In the genomic region with DNA sequence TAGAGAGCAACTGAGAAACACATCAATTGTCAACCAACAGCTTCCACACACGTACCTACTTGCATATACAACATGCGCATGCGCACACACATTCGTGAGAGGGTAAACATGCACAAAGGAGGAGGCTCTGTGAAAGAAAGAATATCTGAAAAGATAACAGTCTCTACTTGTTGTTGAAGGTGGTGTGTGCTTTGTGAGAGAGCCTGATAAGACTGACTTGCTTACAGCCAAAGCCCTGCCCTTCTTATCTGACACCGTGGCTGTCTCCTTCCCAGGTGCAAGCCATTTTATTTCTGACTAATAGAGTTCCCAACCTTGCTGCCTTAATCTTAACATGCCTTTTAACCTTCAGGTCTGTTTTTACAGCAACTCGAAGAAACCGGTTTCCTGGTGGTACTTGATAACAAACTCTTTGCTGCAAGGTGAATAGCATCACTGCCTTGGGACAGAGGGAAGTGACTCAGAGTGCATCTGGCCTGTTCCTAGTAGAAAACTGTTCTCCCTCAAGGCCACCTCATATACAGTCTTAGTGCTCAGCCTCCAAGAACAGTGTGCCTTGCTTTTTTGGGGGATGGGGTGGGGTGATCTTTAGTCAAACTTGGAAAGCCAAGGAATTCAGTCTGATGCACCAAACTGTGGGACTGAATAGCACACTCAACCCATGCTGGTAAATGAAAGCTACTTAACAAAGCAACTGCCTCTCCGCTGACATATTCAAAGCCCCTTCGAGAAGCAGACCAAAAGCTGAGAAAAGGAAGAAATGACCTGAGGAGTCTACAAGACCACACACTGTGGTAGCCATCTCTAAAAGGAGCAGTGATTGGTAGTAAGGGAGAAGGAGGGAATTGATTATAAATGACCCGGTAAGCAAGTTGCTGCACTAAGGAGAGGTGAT, we compare ENCODE assay signal across 11 mouse cellular contexts. TPM values are rescaled to one million over a fixed set of nuclear protein-coding genes. Genes with fewer than 3 reads are reported as not detected.
DNase-seq lines count a peak whose midpoint lies in the region; ATAC-seq lines count a peak whose summit lies in the region.
"Had no signal": no experiment of that assay in that cellular context is flagged by ENCODE, and none has a peak within 500 bp of the region (broad histone marks: within the 10 kb centered on the region; RNA-seq: fewer than 3 reads in every experiment).

No protein-coding gene starts in this region.

- H3K9ac ChIP-seq in neural tube, embryonic 11.5 days (ENCODE audit: low read length) = no peak overlapping the region
- no peak overlapping the region for H3K9ac ChIP-seq in neural tube, embryonic 15.5 days (replicated peaks)
- 0 out of 2 replicates have a peak overlapping the region, but pooled peaks have one; percentile 7 for H3K9ac ChIP-seq in liver, embryonic 11.5 days (ENCODE audit: low read depth, low read length)

- H3K4me1 ChIP-seq in neural tube, embryonic 11.5 days (ENCODE audit: control insufficient read depth, insufficient read depth, low read length) = peaks cover 3% of the 10 kb centered on the region; the same call in 1 of the 2 replicates
- no peaks in the 10 kb centered on the region for H3K4me1 ChIP-seq in neural tube, embryonic 15.5 days
- H3K4me1 ChIP-seq in liver, embryonic 11.5 days (replicated peaks; ENCODE audit: control insufficient read depth, insufficient read depth, low read length) = peaks cover 35% of the 10 kb centered on the region

- no peak for ATAC-seq in neural tube, embryonic 11.5 days (ENCODE audit: insufficient read depth, low FRiP score, low TSS enrichment)
- no peak for ATAC-seq in neural tube, embryonic 15.5 days (ENCODE audit: low FRiP score)
- ATAC-seq in erythroblast, adult 5-6 weeks (replicated peaks; ENCODE audit: low FRiP score, poor library complexity, severe bottlenecking) = 0 out of 2 replicates have a peak, but pooled peaks have one; percentile 31
- peak; percentile 94 for ATAC-seq in liver, embryonic 11.5 days (replicated peaks; ENCODE audit: low FRiP score)

- H3K36me3 ChIP-seq in neural tube, embryonic 11.5 days (ENCODE audit: control insufficient read depth, insufficient read depth, low read length) = no peaks in the 10 kb centered on the region
- no peaks in the 10 kb centered on the region for H3K36me3 ChIP-seq in neural tube, embryonic 15.5 days
- H3K36me3 ChIP-seq in liver, embryonic 11.5 days (ENCODE audit: control insufficient read depth, insufficient read depth, low read length) = no peaks in the 10 kb centered on the region

- no peak overlapping the region for H3K4me3 ChIP-seq in neural tube, embryonic 11.5 days (ENCODE audit: low read depth, low read length)
- no peak overlapping the region for H3K4me3 ChIP-seq in neural tube, embryonic 15.5 days (replicated peaks)
- H3K4me3 ChIP-seq in liver, embryonic 11.5 days (ENCODE audit: low read depth, low read length) = no peak overlapping the region

- H3K27me3 ChIP-seq in neural tube, embryonic 11.5 days (ENCODE audit: control insufficient read depth, insufficient read depth, low read length) = no peaks in the 10 kb centered on the region
- no peaks in the 10 kb centered on the region for H3K27me3 ChIP-seq in neural tube, embryonic 15.5 days (replicated peaks)
- no peaks in the 10 kb centered on the region for H3K27me3 ChIP-seq in liver, embryonic 11.5 days (replicated peaks; ENCODE audit: control insufficient read depth, insufficient read depth, low read length)

- no peaks in the 10 kb centered on the region for H3K9me3 ChIP-seq in neural tube, embryonic 11.5 days (ENCODE audit: control insufficient read depth, low read length)
- H3K9me3 ChIP-seq in neural tube, embryonic 15.5 days (replicated peaks) = no peaks in the 10 kb centered on the region
- no peaks in the 10 kb centered on the region for H3K9me3 ChIP-seq in liver, embryonic 11.5 days (ENCODE audit: control insufficient read depth, low read length)

- DNase-seq in neural tube, embryonic 11.5 days (ENCODE audit: low spot score) = no peak
- DNase-seq in liver, embryonic 11.5 days (ENCODE audit: low spot score) = peak; percentile 50
- no peak for DNase-seq in thymus, postnatal 0 days (ENCODE audit: low spot score)
- DNase-seq in kidney, adult 9 months = no peak
- DNase-seq in adrenal gland, postnatal 36 days = no peak
- no peak for DNase-seq in retina, embryonic 14.5 days (ENCODE audit: low spot score)
- DNase-seq: cerebellum, postnatal 36 days; heart, postnatal 14 days; lung, postnatal 4 days had no signal

- no peak overlapping the region for H3K4me2 ChIP-seq in neural tube, embryonic 11.5 days (ENCODE audit: low read depth)
- H3K4me2 ChIP-seq in neural tube, embryonic 15.5 days = no peak overlapping the region
- H3K4me2 ChIP-seq in liver, embryonic 11.5 days = peak overlapping the region; percentile 37

- peak overlapping the region; percentile 53; the same call in 1 of the 2 replicates for H3K27ac ChIP-seq in neural tube, embryonic 11.5 days (ENCODE audit: low read depth, low read length)
- H3K27ac ChIP-seq in neural tube, embryonic 15.5 days (replicated peaks) = no peak overlapping the region
- H3K27ac ChIP-seq in liver, embryonic 11.5 days (ENCODE audit: low read depth, low read length) = peak overlapping the region; percentile 97

- WGBS in neural tube, embryonic 11.5 days = 79% methylated on average over 10 of the region's 10 CpGs
- 78% methylated on average over 10 of the region's 10 CpGs for WGBS in neural tube, embryonic 15.5 days
- WGBS in liver, embryonic 11.5 days = 38% methylated on average over 10 of the region's 10 CpGs

RNA-seq across cellular contexts. Expression of gene Prpf4b, which starts 46.9 kb away (rescaled TPM):
- 98.7 and 100.0 TPM in 2 replicates for polyA plus RNA-seq in neural tube, embryonic 11.5 days (2014; fragmentation: Nextera tagmentation; extraction: Ambion mirVana)
- polyA plus RNA-seq in neural tube, embryonic 15.5 days (2015; fragmentation: Nextera tagmentation; extraction: Ambion mirVana) = 55.0 and 59.2 TPM in 2 replicates
- total RNA-seq in erythroblast, adult 5-6 weeks (2015; ENCODE audit: low replicate concordance) = 90.7 and 111 TPM in 2 replicates
- 97.2 and 110 TPM in 2 replicates for total RNA-seq in erythroblast, adult 5-6 weeks (2017; ENCODE audit: low replicate concordance)
- polyA plus RNA-seq in liver, embryonic 11.5 days (2014; fragmentation: Nextera tagmentation; extraction: Ambion mirVana) = 97.7 and 99.3 TPM in 2 replicates
- 102 and 108 TPM in 2 replicates for polyA plus RNA-seq in thymus, postnatal 0 days (2015; fragmentation: Nextera tagmentation; extraction: Ambion mirVana)
- 10 to 100 TPM; 76.2 to 94.2 TPM for total RNA-seq in adrenal gland, postnatal 36 days (2021)

Comparison
In these comparisons a context has a peak if more than half of its experiments do, and no peak if none do; other contexts are left out.
1. ATAC-seq: peak in erythroblast, adult 5-6 weeks (single experiment) and liver, embryonic 11.5 days (single experiment); none in neural tube, embryonic 11.5 days (single experiment) and neural tube, embryonic 15.5 days (single experiment).